Mouse (Mus musculus) forebrain, embryonic 16.5 days (tissue): ENCODE measurements around the gene Ly6g6d. TPM values are rescaled to one million over a fixed set of nuclear protein-coding genes. Genes with fewer than 3 reads are reported as not detected.
A peak's percentile ranks its signal among the peaks of the same experiment; 100 is the strongest.

Experiments used
- ATAC-seq: fragments of 200-750 bp; cut with Nextera tagmentation; 2 replicates; pipeline ENCODE4 v1.8.0; 2017; ENCODE audit warnings: mild to moderate bottlenecking, moderate library complexity
- H3K27ac ChIP-seq: fragments of 300-500 bp; sonication (generic); 2 replicates; pipeline ENCODE4 v1.5.1; 2014; ENCODE audit warnings: low read length, control low read depth
- H3K27me3 ChIP-seq: fragments of 300-500 bp; sonication (generic); replicated peaks from 2 replicates; pipeline ENCODE4 v1.6.1; 2014; ENCODE audit warnings: low read length; ENCODE audit not compliant: control insufficient read depth, insufficient read depth
- H3K36me3 ChIP-seq: fragments of 300-500 bp; sonication (generic); 2 replicates; pipeline ENCODE4 v1.6.1; 2014; ENCODE audit not compliant: control insufficient read depth, insufficient read depth
- H3K4me1 ChIP-seq: fragments of 300-500 bp; sonication (generic); replicated peaks from 2 replicates; pipeline ENCODE4 v1.6.1; 2014; ENCODE audit warnings: low read length; ENCODE audit not compliant: control insufficient read depth, insufficient read depth
- H3K4me2 ChIP-seq: fragments of 300-500 bp; sonication (generic); 2 replicates; pipeline ENCODE4 v1.6.1; 2014; ENCODE audit warnings: mild to moderate bottlenecking, low read length, control low read depth
- H3K4me3 ChIP-seq: fragments of 300-500 bp; sonication (generic); replicated peaks from 2 replicates; pipeline ENCODE4 v1.5.1; 2014; ENCODE audit warnings: mild to moderate bottlenecking, low read length, control low read depth
- H3K9ac ChIP-seq: fragments of 300-500 bp; sonication (generic); replicated peaks from 2 replicates; pipeline ENCODE4 v1.6.1; 2014; ENCODE audit warnings: low read depth, low read length, control low read depth
- H3K9me3 ChIP-seq: fragments of 300-500 bp; sonication (generic); 2 replicates; pipeline ENCODE4 v1.6.1; 2016; ENCODE audit warnings: low read length; ENCODE audit not compliant: control insufficient read depth
- WGBS: fragments of 180-500 bp; shearing (Covaris S2); extraction: QIAGEN DNeasy Blood & Tissue Kit; methylation state at CpG from one replicate; pipeline ENCODE4 v1.1.7; 2014; 5-methylcytosine and 5-hydroxymethylcytosine counted together
- polyA plus RNA-seq: library from polyadenylated mRNA; unstranded; fragments of >200 nt; fragmentation: Nextera tagmentation; extraction: Ambion mirVana; gene quantifications from 2 replicates; pipeline ENCODE4 v1.2.1, GENCODE M21; 2015

Ly6g6d gene
- polyA plus RNA-seq, 1 experiment from 2014 or later: 1.6 TPM

- no peaks in the 10 kb centered on the region for H3K27me3 ChIP-seq
- WGBS: 3% methylated on average over 63 of the region's 67 CpGs
- peaks cover 7% of the 10 kb centered on the region; the same call in 1 of the 2 replicates for H3K36me3 ChIP-seq
- no peaks in the 10 kb centered on the region for H3K9me3 ChIP-seq
- H3K4me1 ChIP-seq: peaks cover 13% of the 10 kb centered on the region
- H3K27ac ChIP-seq: peak within 1 kb of the TSS; percentile 98
- peak within 1 kb of the TSS; percentile 66 for H3K4me2 ChIP-seq
- H3K9ac ChIP-seq: peak within 1 kb of the TSS; percentile 92
- peak within 1 kb of the TSS; percentile 67 for H3K4me3 ChIP-seq
- peak; percentile 98 for ATAC-seq
Observed at GRCm38 (mm10) chr17:35088825-35089644, 11.2 kb upstream of the Ly6g6d start, which contains the start of gene Abhd16a. TSS of gene Abhd16a (plus strand) at chr17:35089263.

GRCm38 (mm10) chr17:35088151-35088550 lies 10.3 kb upstream of the Ly6g6d start:
- Histone ChIP-seq H3K27ac (no peak overlapping the region; the same call in 1 of the 2 replicates), H3K36me3 (peaks cover 7% of the 10 kb centered on the region; the same call in 1 of the 2 replicates), H3K9ac (no peak overlapping the region), H3K9me3 (no peaks in the 10 kb centered on the region), H3K4me1 (peaks cover 13% of the 10 kb centered on the region), H3K4me2 (no peak overlapping the region), H3K4me3 (no peak overlapping the region), H3K27me3 (no peaks in the 10 kb centered on the region)
- ATAC-seq: no peak
- WGBS: 47% methylated on average over 2 of the region's 2 CpGs

GRCm38 (mm10) chr17:35085208-35085865 lies 7.5 kb upstream of the Ly6g6d start, which contains the start of gene Ly6g6f:
TSS of gene Ly6g6f (minus strand) at chr17:35085610.
- Histone ChIP-seq H3K9me3 (no peaks in the 10 kb centered on the region), H3K4me1 (peaks cover 11% of the 10 kb centered on the region), H3K4me2 (no peak within 1 kb of the TSS), H3K27me3 (no peaks in the 10 kb centered on the region), H3K36me3 (no peaks in the 10 kb centered on the region), H3K9ac (no peak within 1 kb of the TSS), H3K27ac (no peak within 1 kb of the TSS), H3K4me3 (no peak within 1 kb of the TSS)
- 84% methylated on average over 7 of the region's 7 CpGs for WGBS
- ATAC-seq: no peak

GRCm38 (mm10) chr17:35083929-35084497 lies 6.1 kb upstream of the Ly6g6d start:
- Histone ChIP-seq H3K9ac (no peak overlapping the region), H3K27ac (no peak overlapping the region), H3K4me1 (peaks cover 3% of the 10 kb centered on the region; the same call in 1 of the 2 replicates), H3K36me3 (no peaks in the 10 kb centered on the region), H3K27me3 (no peaks in the 10 kb centered on the region), H3K9me3 (no peaks in the 10 kb centered on the region), H3K4me3 (no peak overlapping the region), H3K4me2 (no peak overlapping the region)
- ATAC-seq: no peak
- WGBS: 88% methylated on average over 3 of the region's 3 CpGs

GRCm38 (mm10) chr17:35082841-35083576 lies 5.1 kb upstream of the Ly6g6d start:
- no peaks in the 10 kb centered on the region for H3K9me3 ChIP-seq
- H3K4me1 ChIP-seq: peaks cover 5% of the 10 kb centered on the region; the same call in 1 of the 2 replicates
- no peak for ATAC-seq
- H3K9ac ChIP-seq: no peak overlapping the region
- WGBS: 85% methylated on average over 16 of the region's 16 CpGs
- H3K27ac ChIP-seq: no peak overlapping the region
- no peak overlapping the region for H3K4me2 ChIP-seq
- no peaks in the 10 kb centered on the region for H3K36me3 ChIP-seq
- no peak overlapping the region for H3K4me3 ChIP-seq
- H3K27me3 ChIP-seq: no peaks in the 10 kb centered on the region

GRCm38 (mm10) chr17:35080710-35081109 lies 2.8 kb upstream of the Ly6g6d start:
- no peak overlapping the region for H3K27ac ChIP-seq
- H3K9ac ChIP-seq: no peak overlapping the region
- H3K4me1 ChIP-seq: peaks cover 24% of the 10 kb centered on the region
- ATAC-seq: no peak
- H3K9me3 ChIP-seq: no peaks in the 10 kb centered on the region
- H3K4me2 ChIP-seq: no peak overlapping the region
- H3K27me3 ChIP-seq: no peaks in the 10 kb centered on the region
- H3K4me3 ChIP-seq: no peak overlapping the region
- 80% methylated on average over 4 of the region's 4 CpGs for WGBS
- H3K36me3 ChIP-seq: no peaks in the 10 kb centered on the region

- Histone ChIP-seq H3K27me3 (no peaks in the 10 kb centered on the region), H3K9ac (no peak overlapping the region), H3K4me3 (no peak overlapping the region), H3K27ac (no peak overlapping the region), H3K4me2 (no peak overlapping the region), H3K4me1 (peaks cover 24% of the 10 kb centered on the region), H3K9me3 (no peaks in the 10 kb centered on the region), H3K36me3 (no peaks in the 10 kb centered on the region)
- ATAC-seq: no peak
- 57% methylated on average over 6 of the region's 6 CpGs for WGBS
Observed at GRCm38 (mm10) chr17:35080248-35080647, 2.4 kb upstream of the Ly6g6d start.

GRCm38 (mm10) chr17:35079778-35080177 lies 1.9 kb upstream of the Ly6g6d start:
- no peak overlapping the region for H3K9ac ChIP-seq
- 73% methylated on average over 9 of the region's 9 CpGs for WGBS

More at GRCm38 (mm10) chr17:35079778-35080177, 1.9 kb upstream of the Ly6g6d start:
- Histone ChIP-seq H3K36me3 (no peaks in the 10 kb centered on the region), H3K27me3 (no peaks in the 10 kb centered on the region), H3K27ac (no peak overlapping the region), H3K4me3 (no peak overlapping the region), H3K4me2 (no peak overlapping the region), H3K4me1 (peaks cover 24% of the 10 kb centered on the region), H3K9me3 (no peaks in the 10 kb centered on the region)
- ATAC-seq: no peak
